Mouse (Mus musculus): ENCODE measurements around the gene AI597479.

Gene AI597479

GRCm38 (mm10) chr1:43098031-43098984, at the start of gene AI597479, which contains the start of gene Tgfbrap1:
TSS of gene AI597479 (plus strand) at chr1:43098710.
TSS of gene Tgfbrap1 (minus strand) at chr1:43098637.
- DNase-seq (ENCODE audit: low read depth, low spot score) = peak; percentile 96

DNA sequence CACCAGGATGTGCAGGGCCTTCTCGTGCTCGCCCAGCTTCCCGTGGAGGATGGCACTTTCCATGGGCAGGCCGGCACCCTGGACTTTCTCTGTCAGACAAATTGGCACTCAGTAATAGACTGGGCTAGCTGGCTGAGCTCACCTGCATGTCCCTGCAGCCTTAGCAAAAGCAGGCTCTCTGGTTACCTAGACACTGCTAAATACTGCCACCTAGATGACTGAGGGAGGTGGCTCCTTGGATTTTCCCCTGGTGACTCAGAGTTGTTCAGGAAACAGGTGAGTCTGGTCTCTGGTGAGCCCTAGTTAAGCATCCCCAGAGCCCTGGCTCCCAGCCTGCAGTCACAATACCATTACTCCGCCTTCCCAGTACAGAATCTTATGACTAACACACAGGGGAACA, 46.6 kb upstream of the AI597479 start:
- no peak for DNase-seq (ENCODE audit: low read depth, low spot score)

- peak; percentile 79 for DNase-seq (ENCODE audit: low read depth, low spot score)
Observed at GRCm38 (mm10) chr1:43065615-43066310, 32.7 kb upstream of the AI597479 start.

- no peak for DNase-seq (ENCODE audit: low read depth, low spot score)
Observed at GRCm38 (mm10) chr1:43066573-43066972, 31.9 kb upstream of the AI597479 start.

- no peak for DNase-seq (ENCODE audit: low read depth, low spot score)
Observed at GRCm38 (mm10) chr1:43067551-43067950, 31.0 kb upstream of the AI597479 start.

DNA sequence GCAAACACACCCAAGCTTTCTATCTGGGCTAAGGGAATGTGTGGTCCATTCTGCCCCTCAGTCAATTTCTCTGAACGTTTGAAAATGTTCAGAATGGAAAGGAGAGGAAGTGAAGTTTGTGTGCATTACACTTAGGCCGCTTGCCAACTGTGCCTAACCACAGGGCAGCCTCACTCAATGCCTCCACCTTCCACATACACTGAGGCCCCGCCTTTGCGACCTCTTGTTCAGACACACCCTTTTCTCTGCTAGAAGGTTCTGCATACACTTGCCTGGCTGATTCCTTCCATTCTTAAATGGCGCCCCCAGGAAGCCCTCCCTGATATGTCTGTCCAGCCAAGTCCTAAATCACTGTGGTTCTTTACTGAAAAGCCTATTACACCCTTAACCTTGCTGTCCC, 27.8 kb upstream of the AI597479 start:
- no peak for DNase-seq (ENCODE audit: low read depth, low spot score)

DNA sequence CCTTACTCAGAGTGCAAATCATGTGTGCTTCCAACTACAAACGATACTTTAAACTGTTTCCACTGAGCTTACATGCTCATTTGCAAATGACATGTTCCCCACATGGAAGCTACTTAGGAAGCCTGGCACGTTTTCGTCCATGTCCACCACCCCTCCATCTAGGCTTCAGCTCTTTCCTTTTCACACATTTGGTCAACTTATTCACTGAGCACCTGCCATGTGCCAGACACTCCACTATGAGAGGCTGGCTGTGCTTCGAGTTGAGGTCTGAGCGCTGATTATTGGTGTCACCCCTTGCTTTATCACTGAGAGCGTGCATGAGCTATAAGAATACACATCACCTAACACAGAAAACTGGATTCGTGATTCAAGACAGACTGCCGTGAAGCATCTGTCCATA, 26.5 kb upstream of the AI597479 start:
- DNase-seq (ENCODE audit: low read depth, low spot score) = no peak

DNA sequence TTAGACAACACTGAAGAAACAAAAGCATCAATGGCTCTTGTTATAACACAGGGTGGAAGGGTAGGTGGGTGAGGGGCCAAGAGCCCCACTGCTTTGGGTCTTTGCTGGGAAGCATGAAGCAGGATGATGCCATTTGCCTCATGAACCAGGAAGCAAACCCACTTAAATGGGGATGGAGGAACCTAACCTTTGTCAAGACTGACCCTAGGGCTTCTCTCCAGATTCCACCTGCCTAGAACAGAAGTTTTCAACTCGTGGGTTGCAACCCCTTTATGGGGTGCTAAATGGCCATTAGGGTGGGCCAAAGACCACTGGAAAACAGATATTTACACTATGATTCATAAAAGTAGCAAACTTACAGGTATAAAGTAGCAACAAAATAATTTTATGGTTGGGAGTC, 25.9 kb upstream of the AI597479 start:
- no peak for DNase-seq (ENCODE audit: low read depth, low spot score)

DNA sequence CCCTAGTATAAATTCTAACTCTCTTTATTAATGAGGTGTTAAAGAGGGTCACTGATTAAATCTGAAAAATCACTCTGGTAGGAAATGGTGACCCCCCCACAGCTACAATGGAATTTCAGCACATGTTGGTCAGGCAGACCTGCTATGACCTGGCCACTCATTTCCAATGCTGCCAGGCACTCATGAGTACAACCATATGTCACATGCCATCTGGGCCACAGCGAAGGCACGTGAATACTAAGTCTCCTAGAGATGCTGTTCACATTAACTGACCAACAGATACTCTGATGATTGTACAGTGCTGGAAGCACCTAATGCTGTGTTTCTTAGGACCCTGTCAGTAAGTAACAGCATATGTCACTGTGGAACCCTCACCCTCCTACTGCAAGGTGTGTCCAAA, 23.7 kb upstream of the AI597479 start:
- DNase-seq (ENCODE audit: low read depth, low spot score) = no peak

DNA sequence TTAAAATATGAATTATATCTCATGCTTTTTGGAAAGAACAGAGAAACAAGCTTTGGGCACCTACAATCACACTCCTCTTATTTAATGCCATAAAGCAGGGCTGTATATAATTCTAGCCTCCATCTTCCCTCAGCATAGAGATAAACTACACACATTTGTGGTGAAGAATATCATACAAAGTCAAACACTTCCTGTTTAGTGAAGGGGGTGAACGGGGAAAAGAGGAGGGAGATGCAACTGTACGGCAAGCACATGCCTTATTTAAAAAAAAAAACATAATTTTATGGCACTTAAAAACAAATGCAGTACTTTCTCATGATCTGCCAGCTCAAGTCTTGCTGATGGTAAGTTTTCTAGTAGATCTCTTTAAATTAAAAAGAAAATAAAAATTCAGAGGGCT, 20.4 kb upstream of the AI597479 start:
- DNase-seq (ENCODE audit: low read depth, low spot score) = no peak

GRCm38 (mm10) chr1:43082946-43083345, 15.6 kb upstream of the AI597479 start:
- DNase-seq (ENCODE audit: low read depth, low spot score) = no peak

GRCm38 (mm10) chr1:43090418-43090817, 8.1 kb upstream of the AI597479 start:
- DNase-seq (ENCODE audit: low read depth, low spot score) = no peak

DNA sequence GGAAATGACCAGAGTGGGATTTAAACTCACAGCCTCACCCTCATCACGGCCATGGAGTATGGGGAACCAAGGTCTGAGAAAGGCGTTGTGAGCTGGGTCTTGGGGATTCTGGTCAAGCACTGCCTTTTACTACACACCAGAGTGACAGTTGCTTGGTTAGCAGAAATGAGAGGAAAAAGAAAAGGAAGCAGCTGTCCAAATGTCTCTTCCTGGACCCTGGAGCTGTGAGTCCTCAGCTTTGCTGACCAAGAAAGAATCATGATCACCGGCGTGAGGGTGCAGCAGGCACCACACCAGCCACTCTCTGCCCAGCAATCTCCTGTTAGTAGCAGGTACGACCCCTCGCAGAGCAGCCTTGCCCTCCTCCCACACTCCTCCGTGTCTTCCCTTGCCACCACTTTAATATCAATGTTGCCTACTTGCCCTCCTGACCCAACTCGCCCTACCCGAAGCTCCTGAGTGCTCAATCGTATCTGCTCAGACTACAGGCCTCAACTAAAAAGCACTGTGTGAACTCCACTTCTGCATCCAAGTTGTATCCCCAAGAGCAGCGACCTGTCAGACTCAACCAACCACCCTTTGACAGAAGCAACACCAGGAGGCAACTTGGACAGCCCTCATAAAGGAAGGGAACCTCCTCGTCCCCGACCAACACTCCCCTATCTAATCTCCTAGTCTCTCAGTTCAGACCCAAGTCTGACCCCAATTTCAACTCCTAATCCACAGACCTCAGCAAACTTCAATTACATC, 7.0 kb upstream of the AI597479 start:
- peak; percentile 17 for DNase-seq (ENCODE audit: low read depth, low spot score)

DNA sequence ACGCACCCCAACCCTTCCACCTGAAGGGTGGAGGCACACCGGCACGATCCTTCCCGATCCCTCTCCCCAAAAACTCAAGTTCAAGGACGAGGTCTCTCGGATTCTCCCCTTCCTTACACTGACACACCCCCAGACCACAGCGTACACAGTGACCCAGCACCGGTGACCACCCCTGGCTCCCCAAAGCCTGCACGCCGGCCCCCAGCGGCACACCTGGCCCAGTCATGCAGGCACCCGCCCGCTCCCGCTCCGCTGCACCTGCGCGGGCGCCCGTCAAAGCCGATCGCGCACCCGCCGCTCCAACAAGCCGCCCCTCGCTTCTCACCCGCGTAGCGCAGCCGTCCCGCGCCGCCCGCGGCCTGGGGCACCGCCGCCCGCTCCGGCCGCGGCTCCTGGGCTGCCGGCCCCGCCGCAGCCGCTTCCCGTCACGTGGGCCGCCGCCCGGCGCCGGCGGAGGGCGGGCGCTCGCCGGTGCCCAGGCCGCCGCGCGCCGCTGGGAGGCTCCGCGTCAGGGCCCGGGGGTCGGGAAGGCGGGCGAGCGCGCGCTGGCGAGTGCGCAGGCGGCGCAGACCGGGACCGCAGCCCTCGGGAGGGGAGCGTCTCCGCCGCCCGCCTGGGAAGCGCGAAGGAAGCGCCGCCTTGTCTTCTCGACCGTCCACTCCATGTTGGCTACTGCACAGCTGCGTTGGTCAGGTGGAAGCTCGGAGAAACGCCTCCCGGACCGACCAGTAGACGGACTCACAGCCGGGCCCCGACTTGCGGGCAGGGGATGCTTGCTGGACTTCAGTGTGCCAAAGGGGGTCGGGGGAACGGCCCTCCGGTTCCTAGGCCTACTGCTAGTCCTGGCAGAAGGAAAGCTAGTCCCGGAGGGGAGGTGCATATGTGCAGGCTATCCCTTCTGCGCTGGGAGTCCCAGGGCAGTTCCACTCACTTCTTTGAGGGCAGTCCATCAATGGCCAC, 6.2 kb upstream of the AI597479 start:
- DNase-seq (ENCODE audit: low read depth, low spot score) = peak; percentile 55

- peak; percentile 43 for DNase-seq (ENCODE audit: low read depth, low spot score)
Observed at GRCm38 (mm10) chr1:43094206-43094605, 4.3 kb upstream of the AI597479 start.

GRCm38 (mm10) chr1:43108729-43109128, 10.2 kb downstream of the AI597479 start:
- DNase-seq (ENCODE audit: low read depth, low spot score) = no peak

- peak; percentile 87 for DNase-seq (ENCODE audit: low read depth, low spot score)
Observed at GRCm38 (mm10) chr1:43110556-43110955, 12.0 kb downstream of the AI597479 start.

DNA sequence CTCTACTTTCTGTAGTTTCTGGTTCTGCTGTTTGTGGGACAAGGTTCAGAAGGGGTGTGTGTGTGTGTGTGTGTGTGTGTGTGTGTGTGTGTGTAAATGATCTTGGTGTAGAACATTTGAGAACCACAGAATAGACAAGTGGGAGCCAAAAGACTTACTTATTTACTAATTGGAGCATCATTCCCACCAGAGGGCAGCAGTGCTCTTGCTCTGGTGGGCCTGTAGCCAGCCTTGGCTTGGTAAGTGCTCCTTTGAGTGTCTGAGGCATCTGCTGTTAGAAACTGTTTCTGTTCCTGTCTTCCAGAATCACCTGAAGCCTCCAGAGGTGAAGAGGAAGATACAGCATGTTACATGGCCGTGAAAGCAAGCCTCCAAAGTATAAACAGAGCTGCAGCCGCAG, 14.4 kb downstream of the AI597479 start:
- DNase-seq (ENCODE audit: low read depth, low spot score) = peak; percentile 73

DNA sequence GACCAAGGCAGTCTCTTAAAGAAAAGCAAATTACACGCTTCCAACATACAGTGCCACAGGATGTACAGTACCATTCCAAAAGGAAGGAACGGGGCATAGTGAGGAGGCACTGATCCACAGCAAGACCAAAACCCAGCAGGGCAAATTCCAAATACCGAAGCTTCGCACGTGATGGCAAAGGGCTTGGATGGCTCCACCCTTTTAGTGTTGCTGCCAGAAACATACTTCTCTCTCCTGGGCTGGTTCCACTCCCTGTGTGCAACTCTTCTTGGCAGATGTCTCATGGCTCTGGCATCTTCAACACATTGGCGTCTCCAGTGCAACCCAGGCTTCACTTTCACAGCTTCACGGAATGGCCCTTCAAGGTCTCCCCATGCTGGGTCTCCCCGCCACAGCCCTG, 18.9 kb downstream of the AI597479 start:
- no peak for DNase-seq (ENCODE audit: low read depth, low spot score)

DNA sequence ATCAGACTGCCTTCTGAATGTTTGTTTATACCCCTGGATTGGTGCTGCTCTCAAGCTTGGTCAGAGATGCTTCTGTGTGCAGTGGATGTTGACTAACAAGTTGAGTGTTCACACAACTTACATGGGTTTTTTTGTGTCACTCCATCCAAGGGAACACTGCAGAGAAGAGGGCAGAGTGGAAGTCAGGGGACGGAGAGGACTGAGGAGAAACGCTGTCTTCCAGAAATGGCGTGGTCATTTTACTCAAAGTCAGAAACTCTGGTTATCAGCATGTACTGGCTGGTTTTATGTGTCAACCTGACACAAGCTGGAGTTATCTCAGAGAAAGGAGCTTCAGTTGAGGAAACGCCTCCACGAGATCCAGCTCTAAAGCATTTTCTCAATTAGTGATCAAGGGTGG, 22.4 kb downstream of the AI597479 start:
- DNase-seq (ENCODE audit: low read depth, low spot score) = no peak

GRCm38 (mm10) chr1:43122616-43123015, 24.1 kb downstream of the AI597479 start:
- no peak for DNase-seq (ENCODE audit: low read depth, low spot score)
